Mouse (Mus musculus) kidney, postnatal 0 days (tissue): ENCODE data around the gene Shisa7. TPM values are rescaled to one million over a fixed set of nuclear protein-coding genes. Genes with fewer than 3 reads are reported as not detected.
"Not testable (repeated sequence)": the region's sequence is repeated elsewhere in the genome, so short reads cannot be mapped to it uniquely, and the experiment has no call there.

Source experiments
- ATAC-seq: fragments of 200-750 bp; cut with Nextera tagmentation; replicated peaks from 2 replicates; pipeline ENCODE4 v1.8.0; 2017; ENCODE audit warnings: low read depth, moderate number of reproducible peaks, moderate TSS enrichment, moderate library complexity; ENCODE audit not compliant: low FRiP score
- DNase-seq: peaks from one replicate; pipeline ENCODE4 v3.0.0-alpha.2; 2016; ENCODE audit warnings: low spot score
- H3K27ac ChIP-seq: fragments of 300-500 bp; sonication (generic); 2 replicates; pipeline ENCODE4 v1.5.1; 2014; ENCODE audit warnings: mild to moderate bottlenecking
- H3K27me3 ChIP-seq: fragments of 300-500 bp; sonication (generic); 2 replicates; pipeline ENCODE4 v1.6.1; 2014; ENCODE audit warnings: low read length, mixed read lengths; ENCODE audit not compliant: insufficient read depth
- H3K36me3 ChIP-seq: fragments of 300-500 bp; sonication (generic); 2 replicates; pipeline ENCODE4 v1.6.1; 2014; ENCODE audit warnings: low read length, mixed read lengths; ENCODE audit not compliant: insufficient read depth
- H3K4me1 ChIP-seq: fragments of 300-500 bp; sonication (generic); replicated peaks from 2 replicates; pipeline ENCODE4 v1.6.1; 2014; ENCODE audit warnings: antibody characterized with exemption, low read length, mixed read lengths; ENCODE audit not compliant: insufficient read depth
- H3K4me2 ChIP-seq: fragments of 300-500 bp; sonication (generic); 2 replicates; pipeline ENCODE4 v1.6.1; 2014; ENCODE audit warnings: mild to moderate bottlenecking, low read length, moderate library complexity, mixed read lengths
- H3K4me3 ChIP-seq: fragments of 300-500 bp; sonication (generic); replicated peaks from 2 replicates; pipeline ENCODE4 v1.5.1; 2014; ENCODE audit warnings: low read depth, low read length
- H3K9ac ChIP-seq: fragments of 300-500 bp; sonication (generic); 2 replicates; pipeline ENCODE4 v1.6.1; 2014; ENCODE audit warnings: low read depth, low read length
- H3K9me3 ChIP-seq: fragments of 300-500 bp; sonication (generic); replicated peaks from 2 replicates; pipeline ENCODE4 v1.6.1; 2016; ENCODE audit warnings: low read length, inconsistent platforms, mixed read lengths
- CTCF ChIP-seq: IDR thresholded peaks from 2 replicates; pipeline ENCODE4 v1.5.1; 2016; ENCODE audit warnings: antibody characterized with exemption, low read depth, mild to moderate bottlenecking, moderate library complexity
- WGBS: fragments of 180-500 bp; shearing (Covaris S2); extraction: QIAGEN DNeasy Blood & Tissue Kit; methylation state at CpG from one replicate; pipeline ENCODE4 v1.1.7; 2014; 5-methylcytosine and 5-hydroxymethylcytosine counted together
- polyA plus RNA-seq: library from polyadenylated mRNA; unstranded; fragments of >200 nt; fragmentation: Nextera tagmentation; extraction: Ambion mirVana; gene quantifications from 2 replicates; pipeline ENCODE4 v1.2.1, GENCODE M21; 2015

Shisa7 gene
- polyA plus RNA-seq, result 0.62 and 0.67 TPM in 2 replicates

DNA sequence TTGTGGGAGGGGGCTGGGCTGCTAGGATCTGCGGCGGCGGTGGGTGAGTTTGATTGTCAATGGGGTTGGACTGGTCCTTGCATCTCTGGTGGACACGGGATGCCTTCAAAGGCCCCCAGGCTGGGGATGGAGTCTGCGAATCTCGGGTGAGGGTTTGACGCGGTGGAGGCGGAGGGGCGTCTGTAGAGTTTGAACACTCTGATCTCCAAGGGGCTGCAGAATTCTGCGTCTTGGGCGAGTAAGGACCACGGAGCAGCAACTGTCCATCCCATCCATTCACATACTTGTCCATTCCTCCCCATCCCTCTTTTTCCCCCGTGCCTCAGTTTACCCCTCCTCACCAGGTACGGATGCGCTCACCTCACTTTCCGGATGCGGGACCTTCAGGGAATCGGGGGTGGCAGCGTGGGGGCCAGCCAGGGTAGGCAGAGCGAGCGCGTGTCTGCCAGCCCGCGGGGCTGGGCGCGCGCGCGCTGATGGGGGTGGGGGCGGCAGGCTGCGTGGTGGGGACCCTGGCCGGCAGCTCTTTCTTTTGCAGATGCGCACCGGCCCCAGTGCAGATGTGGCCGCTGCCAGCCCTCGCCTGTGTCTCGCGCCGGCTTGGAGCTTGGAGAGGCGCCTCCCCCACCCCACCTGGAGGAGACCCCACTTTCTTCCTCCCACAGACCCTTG, at the start of gene Shisa7:
Shisa7 (minus strand) TSS at position 452 of the 672 bp plus-strand sequence.
- Histone ChIP-seq H3K9me3 (no peaks in the 10 kb centered on the region), H3K4me2 (peak within 1 kb of the TSS; percentile 85), H3K4me3 (peak within 1 kb of the TSS; percentile 40), H3K36me3 (no peaks in the 10 kb centered on the region), H3K9ac (0 out of 2 replicates have a peak within 1 kb of the TSS, but pooled peaks have one; percentile 31), H3K4me1 (peaks cover 21% of the 10 kb centered on the region), H3K27ac (no peak within 1 kb of the TSS), H3K27me3 (peaks cover 26% of the 10 kb centered on the region)
- WGBS, result under 1% methylated on average over 41 of the region's 41 CpGs
- no peak for DNase-seq
- ATAC-seq, result peak; percentile 40; the same call in 1 of the 2 replicates
- TF ChIP-seq CTCF, result no peak

DNA sequence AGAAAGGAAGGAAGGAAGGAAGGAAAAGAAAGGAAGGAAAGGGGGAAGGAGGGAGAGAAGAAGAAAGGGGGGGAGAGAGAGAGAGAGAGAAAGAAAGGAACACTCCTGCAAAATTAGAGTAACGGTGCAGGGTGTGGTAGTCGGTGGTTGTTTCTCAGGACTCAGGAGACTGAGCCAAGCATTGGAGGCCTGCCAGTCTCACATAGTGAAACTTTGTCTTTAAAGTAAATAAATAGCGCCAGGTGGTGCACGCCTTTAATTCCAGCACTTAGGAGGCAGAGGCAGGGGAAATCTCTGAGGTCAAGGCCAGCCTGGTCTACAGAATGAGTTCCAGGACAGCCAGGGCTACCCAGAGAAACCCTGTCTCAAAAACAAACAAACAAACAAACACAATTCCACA, 42.2 kb upstream of the Shisa7 start:
- no peak overlapping the region for H3K4me3 ChIP-seq
- ATAC-seq (no peak), DNase-seq (no peak)
- H3K4me2 ChIP-seq, result no peak overlapping the region
- 56% methylated on average over 4 of the region's 4 CpGs for WGBS
- no peak for TF ChIP-seq CTCF
- no peaks in the 10 kb centered on the region for H3K27me3 ChIP-seq
- H3K27ac ChIP-seq, result no peak overlapping the region
- H3K4me1 ChIP-seq, result no peaks in the 10 kb centered on the region
- no peaks in the 10 kb centered on the region for H3K36me3 ChIP-seq
- H3K9ac ChIP-seq, result no peak overlapping the region
- no peaks in the 10 kb centered on the region for H3K9me3 ChIP-seq

DNA sequence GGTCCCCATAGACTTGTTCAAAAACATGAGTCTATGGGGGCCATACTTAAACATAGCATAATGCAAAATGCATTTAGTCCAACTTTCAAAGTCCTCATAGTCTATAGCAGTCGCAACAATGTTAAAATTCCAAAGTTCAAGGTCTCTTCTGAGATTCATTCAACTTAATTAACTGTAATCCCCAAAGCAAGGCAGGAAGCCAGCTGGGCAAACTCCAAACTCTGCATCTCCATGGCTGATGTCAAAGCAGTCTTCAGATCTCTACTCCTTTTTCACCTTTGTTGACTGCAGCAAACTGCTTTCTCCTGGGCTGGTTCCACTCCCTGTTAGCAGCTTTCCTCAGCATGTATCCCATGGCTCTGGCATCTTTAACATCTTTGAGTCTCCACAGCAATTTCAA, 34.5 kb upstream of the Shisa7 start:
- not testable (repeated sequence) for H3K4me1 ChIP-seq, ATAC-seq, H3K27ac ChIP-seq, H3K4me2 ChIP-seq, H3K36me3 ChIP-seq, DNase-seq, H3K9ac ChIP-seq, H3K27me3 ChIP-seq, H3K9me3 ChIP-seq, H3K4me3 ChIP-seq
- 59% methylated on average over 1 of the region's 1 CpGs for WGBS

DNA sequence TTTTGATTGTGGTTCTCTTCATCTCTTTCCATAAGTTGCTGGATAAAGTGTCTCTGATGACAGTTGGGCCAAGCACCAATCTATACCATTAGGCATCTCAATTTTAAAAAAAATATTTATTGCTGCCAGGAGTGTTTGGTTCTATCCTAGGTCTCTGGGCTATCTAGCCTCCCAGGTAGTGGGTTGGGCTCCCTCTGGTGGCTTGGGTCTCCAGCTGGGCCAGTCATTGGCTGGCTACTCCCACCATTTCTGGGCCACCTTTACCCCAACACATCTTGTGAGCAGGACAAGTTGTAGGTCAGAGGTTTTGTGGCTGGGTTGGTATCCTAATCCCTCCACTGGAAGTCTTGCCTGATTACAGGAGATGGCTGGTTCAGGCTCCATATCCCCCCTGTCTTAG, 33.7 kb upstream of the Shisa7 start:
- Histone ChIP-seq H3K4me2 (peak overlapping the region; percentile 78; the same call in 1 of the 2 replicates), H3K9ac (no peak overlapping the region), H3K27me3 (no peaks in the 10 kb centered on the region), H3K4me3 (no peak overlapping the region), H3K9me3 (no peaks in the 10 kb centered on the region), H3K36me3 (no peaks in the 10 kb centered on the region), H3K27ac (no peak overlapping the region), H3K4me1 (peaks cover 7% of the 10 kb centered on the region; the same call in 1 of the 2 replicates)
- DNase-seq (no peak), ATAC-seq (no peak)
- peak; percentile 51 for TF ChIP-seq CTCF

DNA sequence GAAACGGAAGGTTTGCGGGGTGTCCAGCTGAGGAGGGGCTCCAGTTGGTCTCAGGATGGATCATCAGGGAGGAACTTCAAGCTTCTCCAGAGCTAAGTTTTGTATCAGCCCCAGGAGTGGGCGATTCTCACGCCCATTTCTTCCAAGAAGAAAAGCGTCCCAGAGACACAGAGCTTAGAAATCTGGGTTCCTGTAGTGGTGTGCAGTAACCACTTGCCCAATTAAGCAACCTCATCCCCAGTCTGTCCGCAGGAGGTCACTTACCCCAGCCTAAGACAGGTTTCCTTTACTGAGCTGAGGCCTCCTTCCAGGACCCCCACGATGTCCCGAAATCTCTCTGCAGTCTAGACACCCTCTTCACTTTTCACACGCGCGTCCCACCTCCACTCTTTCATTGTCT, 32.7 kb upstream of the Shisa7 start:
- Histone ChIP-seq H3K4me3 (peak overlapping the region; percentile 48), H3K4me2 (peak overlapping the region; percentile 78), H3K27me3 (no peaks in the 10 kb centered on the region), H3K9me3 (no peaks in the 10 kb centered on the region), H3K4me1 (peaks cover 7% of the 10 kb centered on the region; the same call in 1 of the 2 replicates), H3K27ac (0 out of 2 replicates have a peak overlapping the region, but pooled peaks have one; percentile 25), H3K9ac (peak overlapping the region; percentile 39), H3K36me3 (no peaks in the 10 kb centered on the region)
- no peak for TF ChIP-seq CTCF
- DNase-seq, result no peak
- WGBS, result 5% methylated on average over 11 of the region's 11 CpGs
- ATAC-seq, result no peak

DNA sequence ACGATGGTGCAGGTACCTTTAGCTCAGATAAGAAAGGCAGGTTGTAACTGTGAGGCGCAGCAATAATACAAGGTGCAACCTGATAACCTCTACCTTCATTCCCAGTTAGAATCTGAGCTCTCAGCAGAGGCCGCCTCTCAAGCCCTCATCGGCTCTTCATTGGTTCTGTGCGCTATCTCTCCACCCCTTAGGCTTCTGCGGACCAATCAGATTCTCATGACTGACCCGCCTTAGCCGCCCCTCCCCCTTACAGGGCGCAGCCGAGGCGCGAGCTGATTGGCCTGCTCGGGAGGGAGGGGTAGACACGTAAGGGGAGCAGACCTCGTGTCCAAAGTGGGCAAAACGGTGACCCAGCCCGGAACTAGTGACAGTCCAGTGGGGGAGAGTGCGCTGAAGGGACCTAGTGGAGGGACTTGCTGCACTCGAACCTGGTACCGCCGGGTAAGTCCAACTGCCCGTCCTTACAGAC, 32.3 kb upstream of the Shisa7 start, which contains the start of gene Isoc2a:
Isoc2a (plus strand) TSS at position 401 of the 469 bp plus-strand sequence.
- Histone ChIP-seq H3K4me3 (peak within 1 kb of the TSS; percentile 48), H3K4me2 (peak within 1 kb of the TSS; percentile 78), H3K27ac (0 out of 2 replicates have a peak within 1 kb of the TSS, but pooled peaks have one; percentile 25), H3K27me3 (no peaks in the 10 kb centered on the region), H3K4me1 (peaks cover 7% of the 10 kb centered on the region; the same call in 1 of the 2 replicates), H3K36me3 (no peaks in the 10 kb centered on the region), H3K9ac (peak within 1 kb of the TSS; percentile 39), H3K9me3 (no peaks in the 10 kb centered on the region)
- DNase-seq, result peak; percentile 98
- TF ChIP-seq CTCF, result no peak
- WGBS, result under 1% methylated on average over 22 of the region's 22 CpGs
- ATAC-seq, result peak; percentile 100
